Mouse (Mus musculus) lung, adult 2 months (tissue): ENCODE measurements at regions not wholly inside any gene's neighbourhood (a gene's known extent, or its start where the extent isn't known, plus 50 kb on each side); places are given as distances from the start of the nearest gene placed in this dataset.

Experiments
- CTCF ChIP-seq: fragments of 200-500 bp; IDR thresholded peaks from 2 replicates; pipeline ENCODE4 v1.5.1; 2011; ENCODE audit warnings: mild to moderate bottlenecking, low read length, control low read depth; ENCODE audit not compliant: insufficient read depth
- POLR2A ChIP-seq: fragments of 200-500 bp; IDR thresholded peaks from 2 replicates; pipeline ENCODE4 v1.6.1; 2011; ENCODE audit warnings: low read depth, mild to moderate bottlenecking, control low read depth, low read length, borderline replicate concordance; ENCODE audit errors: extremely low read depth

GRCm38 (mm10) chr16:30724591-30724990, 125.1 kb downstream of the Fam43a start:
- TF ChIP-seq CTCF (no peak), POLR2A (no peak)
